Mouse (Mus musculus) hindbrain, embryonic 14.5 days (tissue): ENCODE results near the gene 2610528A11Rik. TPM values are rescaled to one million over a fixed set of nuclear protein-coding genes. Genes with fewer than 3 reads are reported as not detected.

Experiments used
- ATAC-seq: fragments of 200-750 bp; cut with Nextera tagmentation; 2 replicates; pipeline ENCODE4 v1.8.0; 2017; ENCODE audit warnings: moderate number of reproducible peaks, mild to moderate bottlenecking, moderate TSS enrichment, moderate library complexity; ENCODE audit not compliant: low FRiP score
- DNase-seq: peaks from one replicate; pipeline ENCODE4 v3.0.0-alpha.2; 2015; ENCODE audit warnings: low spot score
- H3K27ac ChIP-seq: fragments of 300-500 bp; sonication (generic); 2 replicates; pipeline ENCODE4 v1.5.1; 2014; ENCODE audit warnings: mild to moderate bottlenecking, moderate library complexity
- H3K27me3 ChIP-seq: fragments of 300-500 bp; sonication (generic); 2 replicates; pipeline ENCODE4 v1.6.1; 2014; ENCODE audit warnings: mild to moderate bottlenecking, low read length, mixed read lengths; ENCODE audit not compliant: control insufficient read depth, insufficient read depth
- H3K36me3 ChIP-seq: fragments of 300-500 bp; sonication (generic); replicated peaks from 2 replicates; pipeline ENCODE4 v1.6.1; 2014; ENCODE audit not compliant: control insufficient read depth, insufficient read depth
- H3K4me1 ChIP-seq: fragments of 300-500 bp; sonication (generic); replicated peaks from 2 replicates; pipeline ENCODE4 v1.6.1; 2014; ENCODE audit warnings: antibody characterized with exemption, low read length, mixed read lengths; ENCODE audit not compliant: control insufficient read depth, insufficient read depth
- H3K4me2 ChIP-seq: fragments of 300-500 bp; sonication (generic); replicated peaks from 2 replicates; pipeline ENCODE4 v1.6.1; 2014; ENCODE audit warnings: mild to moderate bottlenecking, moderate library complexity
- H3K4me3 ChIP-seq: fragments of 300-500 bp; sonication (generic); replicated peaks from 2 replicates; pipeline ENCODE4 v1.5.1; 2014; ENCODE audit warnings: mild to moderate bottlenecking, low read length
- H3K9ac ChIP-seq: fragments of 300-500 bp; sonication (generic); 2 replicates; pipeline ENCODE4 v1.6.1; 2014
- H3K9me3 ChIP-seq: fragments of 300-500 bp; sonication (generic); 2 replicates; pipeline ENCODE4 v1.6.1; 2016; ENCODE audit warnings: low read length; ENCODE audit not compliant: control insufficient read depth
- WGBS: fragments of 180-500 bp; shearing (Covaris S2); extraction: QIAGEN DNeasy Blood & Tissue Kit; methylation state at CpG from one replicate; pipeline ENCODE4 v1.1.7; 2014; 5-methylcytosine and 5-hydroxymethylcytosine counted together
- polyA plus RNA-seq: library from polyadenylated mRNA; unstranded; fragments of >200 nt; fragmentation: Nextera tagmentation; extraction: Ambion mirVana; gene quantifications from 2 replicates; pipeline ENCODE4 v1.2.1, GENCODE M21; 2014

Gene 2610528A11Rik
- polyA plus RNA-seq, 1 experiment from 2014 or later, result 0.39 TPM

DNA sequence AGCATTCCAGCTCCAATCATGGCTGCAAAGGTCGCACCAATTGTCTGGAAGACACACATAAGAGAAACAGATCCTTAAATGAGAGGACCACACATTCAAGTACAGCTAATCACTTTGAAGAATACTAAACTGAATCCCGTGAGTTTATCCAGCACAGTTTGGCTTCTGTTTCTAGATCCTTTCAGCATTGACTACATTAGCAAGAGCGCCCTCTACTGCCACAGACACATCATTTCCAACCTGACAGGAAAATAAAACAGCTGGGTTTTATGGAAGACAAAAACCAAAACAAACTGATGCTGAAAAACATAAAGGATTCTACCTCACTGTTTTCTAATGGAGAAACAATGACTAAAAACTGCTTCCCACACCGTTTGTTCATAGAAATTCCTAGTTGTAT, 13.8 kb upstream of the 2610528A11Rik start:
- Histone ChIP-seq H3K9me3 (no peaks in the 10 kb centered on the region), H3K4me3 (no peak overlapping the region), H3K27ac (no peak overlapping the region), H3K4me2 (no peak overlapping the region), H3K36me3 (peaks cover 93% of the 10 kb centered on the region), H3K4me1 (no peaks in the 10 kb centered on the region), H3K9ac (no peak overlapping the region), H3K27me3 (no peaks in the 10 kb centered on the region)
- ATAC-seq (no peak), DNase-seq (peak; percentile 72)
- WGBS, result 53% methylated on average over 4 of the region's 4 CpGs

- H3K27me3 ChIP-seq, result no peaks in the 10 kb centered on the region
- DNase-seq, result no peak
- WGBS, result 98% methylated on average over 4 of the region's 4 CpGs
Observed at GRCm38 (mm10) chr14:37119233-37119632, 5.4 kb upstream of the 2610528A11Rik start.

DNA sequence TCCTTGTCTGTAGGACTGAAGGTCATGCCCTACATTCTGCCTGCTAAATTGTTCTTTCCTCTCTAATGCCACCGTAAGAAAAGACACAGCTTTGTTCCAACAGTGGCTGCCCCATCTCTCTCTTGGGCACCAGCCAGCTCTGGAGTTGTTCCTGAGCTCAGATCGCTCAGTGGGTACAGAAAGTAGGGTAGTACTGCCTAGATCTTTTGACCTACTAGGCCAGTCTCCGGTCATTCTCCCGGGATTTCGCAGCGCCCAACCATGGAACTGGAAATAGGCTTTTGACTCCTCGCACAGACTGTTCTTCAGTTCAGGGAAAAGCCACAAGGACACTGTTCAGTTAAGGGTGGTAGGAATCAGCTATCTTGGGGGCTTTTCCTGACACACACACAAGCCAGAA, 891 bp downstream of the 2610528A11Rik start:
- WGBS, result 92% methylated on average over 7 of the region's 7 CpGs
- DNase-seq (no peak), ATAC-seq (no peak)
- Histone ChIP-seq H3K9me3 (no peaks in the 10 kb centered on the region), H3K27me3 (no peaks in the 10 kb centered on the region), H3K4me1 (no peaks in the 10 kb centered on the region), H3K36me3 (no peaks in the 10 kb centered on the region), H3K4me2 (no peak overlapping the region), H3K27ac (no peak overlapping the region), H3K9ac (no peak overlapping the region), H3K4me3 (no peak overlapping the region)

More at GRCm38 (mm10) chr14:37119233-37119632, 5.4 kb upstream of the 2610528A11Rik start:
- no peak for ATAC-seq
- H3K4me1 ChIP-seq, result no peaks in the 10 kb centered on the region
- H3K27ac ChIP-seq, result no peak overlapping the region
- H3K4me2 ChIP-seq, result no peak overlapping the region
- peaks cover 49% of the 10 kb centered on the region for H3K36me3 ChIP-seq
- H3K4me3 ChIP-seq, result no peak overlapping the region
- no peak overlapping the region for H3K9ac ChIP-seq
- H3K9me3 ChIP-seq, result no peaks in the 10 kb centered on the region

DNA sequence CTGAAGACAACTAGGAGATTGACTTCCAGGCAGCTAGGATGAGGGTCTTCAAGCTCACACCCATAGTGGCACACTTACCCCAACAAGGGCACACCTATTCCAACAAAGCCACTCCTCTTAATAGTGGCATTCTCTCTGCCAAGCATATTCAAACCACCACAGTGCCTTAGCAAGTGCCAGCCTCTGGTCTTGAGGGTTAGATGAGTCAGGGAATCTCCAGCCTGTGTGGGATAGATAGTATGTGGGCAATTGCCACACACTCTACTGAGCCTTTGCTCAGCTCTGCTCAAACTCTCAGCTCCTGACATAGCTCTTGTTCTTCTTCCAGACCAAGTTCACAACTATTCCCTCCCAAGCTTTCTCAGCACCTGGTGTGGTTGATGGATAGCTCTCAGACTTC, 2.5 kb downstream of the 2610528A11Rik start:
- H3K4me1 ChIP-seq, result no peaks in the 10 kb centered on the region

GRCm38 (mm10) chr14:37110456-37110855, 3.4 kb downstream of the 2610528A11Rik start:
- Histone ChIP-seq H3K4me3 (no peak overlapping the region), H3K9me3 (no peaks in the 10 kb centered on the region), H3K27ac (no peak overlapping the region), H3K4me2 (no peak overlapping the region), H3K36me3 (no peaks in the 10 kb centered on the region), H3K9ac (no peak overlapping the region), H3K27me3 (no peaks in the 10 kb centered on the region), H3K4me1 (no peaks in the 10 kb centered on the region)
- DNase-seq (no peak), ATAC-seq (no peak)
- 87% methylated on average over 2 of the region's 2 CpGs for WGBS

More for the DNA sequence above, 2.5 kb downstream of the 2610528A11Rik start:
- H3K36me3 ChIP-seq, result no peaks in the 10 kb centered on the region
- no peak overlapping the region for H3K27ac ChIP-seq
- no peak overlapping the region for H3K9ac ChIP-seq
- no peak overlapping the region for H3K4me2 ChIP-seq
- no peak for ATAC-seq
- H3K4me3 ChIP-seq, result no peak overlapping the region
- DNase-seq, result no peak
- no peaks in the 10 kb centered on the region for H3K9me3 ChIP-seq
- no peaks in the 10 kb centered on the region for H3K27me3 ChIP-seq

DNA sequence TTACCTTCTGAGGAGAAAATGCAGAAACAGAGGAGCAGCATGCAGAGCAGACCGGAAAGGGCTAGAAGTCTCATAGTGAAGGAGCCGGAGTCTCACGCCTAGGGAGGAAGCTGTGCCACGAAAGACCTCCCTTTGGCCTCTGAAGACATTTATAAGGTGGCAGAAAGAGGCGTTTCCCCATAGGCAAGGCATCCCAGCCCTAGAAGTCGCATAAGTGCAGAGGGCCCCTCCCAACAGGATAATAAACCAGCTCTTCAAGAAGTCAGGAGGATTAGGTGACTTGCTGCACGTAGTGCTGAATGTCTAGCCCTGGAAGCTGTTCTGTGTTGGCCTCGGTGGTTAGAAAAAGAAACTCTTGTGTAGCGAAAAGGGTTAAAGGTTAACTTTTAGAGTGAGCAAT, 3.8 kb downstream of the 2610528A11Rik start:
- no peak for DNase-seq
- Histone ChIP-seq H3K27me3 (no peaks in the 10 kb centered on the region), H3K4me1 (no peaks in the 10 kb centered on the region), H3K27ac (no peak overlapping the region), H3K4me2 (no peak overlapping the region), H3K4me3 (no peak overlapping the region), H3K36me3 (no peaks in the 10 kb centered on the region), H3K9me3 (no peaks in the 10 kb centered on the region), H3K9ac (no peak overlapping the region)
- no peak for ATAC-seq
- WGBS, result 75% methylated on average over 9 of the region's 9 CpGs

GRCm38 (mm10) chr14:37109460-37109859, 4.4 kb downstream of the 2610528A11Rik start:
- H3K9me3 ChIP-seq, result no peaks in the 10 kb centered on the region

DNA sequence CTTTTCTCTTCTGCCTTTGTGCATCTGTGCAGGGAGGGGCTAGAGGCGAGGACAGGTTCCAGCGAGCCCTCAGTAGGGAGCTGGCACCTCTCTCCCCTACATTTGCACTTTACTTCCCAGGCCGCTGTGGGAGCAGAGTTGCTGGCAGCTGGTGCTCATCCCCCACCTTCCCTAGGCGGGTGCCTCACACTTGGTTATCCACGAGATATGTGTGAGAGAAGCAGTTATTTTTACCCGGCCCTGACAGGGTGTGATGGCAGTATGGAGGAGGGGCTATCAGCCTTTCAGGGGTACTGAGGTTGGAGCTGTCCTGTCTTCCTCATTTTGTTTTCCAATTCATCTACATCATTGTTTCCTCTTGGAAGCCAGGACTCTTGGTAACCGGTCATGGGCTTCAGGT, 8.0 kb downstream of the 2610528A11Rik start:
- Histone ChIP-seq H3K9me3 (no peaks in the 10 kb centered on the region), H3K4me1 (no peaks in the 10 kb centered on the region), H3K27ac (no peak overlapping the region), H3K9ac (no peak overlapping the region), H3K4me2 (no peak overlapping the region), H3K4me3 (no peak overlapping the region), H3K36me3 (no peaks in the 10 kb centered on the region), H3K27me3 (no peaks in the 10 kb centered on the region)
- no peak for DNase-seq
- ATAC-seq, result no peak
- 37% methylated on average over 7 of the region's 7 CpGs for WGBS

More at GRCm38 (mm10) chr14:37109460-37109859, 4.4 kb downstream of the 2610528A11Rik start:
- Histone ChIP-seq H3K27me3 (no peaks in the 10 kb centered on the region), H3K4me2 (no peak overlapping the region), H3K4me1 (no peaks in the 10 kb centered on the region), H3K9ac (no peak overlapping the region), H3K27ac (no peak overlapping the region), H3K36me3 (no peaks in the 10 kb centered on the region), H3K4me3 (no peak overlapping the region)
- 88% methylated on average over 8 of the region's 8 CpGs for WGBS
- ATAC-seq, result no peak
- DNase-seq, result no peak

GRCm38 (mm10) chr14:37104747-37105146, 9.1 kb downstream of the 2610528A11Rik start:
- Histone ChIP-seq H3K27ac (no peak overlapping the region), H3K9me3 (no peaks in the 10 kb centered on the region), H3K9ac (no peak overlapping the region), H3K4me3 (no peak overlapping the region), H3K27me3 (no peaks in the 10 kb centered on the region), H3K36me3 (no peaks in the 10 kb centered on the region), H3K4me2 (no peak overlapping the region), H3K4me1 (no peaks in the 10 kb centered on the region)
- 65% methylated on average over 5 of the region's 5 CpGs for WGBS
- DNase-seq (no peak), ATAC-seq (0 out of 2 replicates have a peak, but pooled peaks have one; percentile 43)

DNA sequence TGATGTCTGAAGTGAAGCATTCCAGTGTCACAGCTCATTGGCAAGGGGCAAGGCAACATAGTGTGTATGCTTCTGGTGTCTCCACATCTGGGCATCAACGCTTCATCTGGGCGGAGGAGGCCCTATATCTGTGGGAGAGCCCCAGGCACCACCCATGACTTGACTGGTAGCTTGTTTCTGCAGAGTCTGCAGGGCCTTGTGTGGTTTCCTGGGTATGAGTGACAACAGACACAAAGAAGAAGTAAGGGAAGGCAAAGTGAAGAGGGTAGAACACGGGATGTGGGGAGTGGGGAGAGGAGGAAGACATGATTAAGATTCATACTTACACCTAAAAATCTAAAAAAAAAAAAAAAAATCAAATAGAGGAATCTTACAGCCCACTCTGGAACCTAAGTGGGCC, 11.3 kb downstream of the 2610528A11Rik start:
- no peak for ATAC-seq
- Histone ChIP-seq H3K27ac (no peak overlapping the region), H3K4me3 (no peak overlapping the region), H3K27me3 (peaks cover 17% of the 10 kb centered on the region; the same call in 1 of the 2 replicates), H3K4me1 (no peaks in the 10 kb centered on the region), H3K9ac (no peak overlapping the region), H3K9me3 (no peaks in the 10 kb centered on the region), H3K4me2 (no peak overlapping the region), H3K36me3 (no peaks in the 10 kb centered on the region)
- DNase-seq, result no peak
- 87% methylated on average over 3 of the region's 3 CpGs for WGBS
